Mouse (Mus musculus): ENCODE data around the gene Gprc5a.

Gprc5a gene

DNA sequence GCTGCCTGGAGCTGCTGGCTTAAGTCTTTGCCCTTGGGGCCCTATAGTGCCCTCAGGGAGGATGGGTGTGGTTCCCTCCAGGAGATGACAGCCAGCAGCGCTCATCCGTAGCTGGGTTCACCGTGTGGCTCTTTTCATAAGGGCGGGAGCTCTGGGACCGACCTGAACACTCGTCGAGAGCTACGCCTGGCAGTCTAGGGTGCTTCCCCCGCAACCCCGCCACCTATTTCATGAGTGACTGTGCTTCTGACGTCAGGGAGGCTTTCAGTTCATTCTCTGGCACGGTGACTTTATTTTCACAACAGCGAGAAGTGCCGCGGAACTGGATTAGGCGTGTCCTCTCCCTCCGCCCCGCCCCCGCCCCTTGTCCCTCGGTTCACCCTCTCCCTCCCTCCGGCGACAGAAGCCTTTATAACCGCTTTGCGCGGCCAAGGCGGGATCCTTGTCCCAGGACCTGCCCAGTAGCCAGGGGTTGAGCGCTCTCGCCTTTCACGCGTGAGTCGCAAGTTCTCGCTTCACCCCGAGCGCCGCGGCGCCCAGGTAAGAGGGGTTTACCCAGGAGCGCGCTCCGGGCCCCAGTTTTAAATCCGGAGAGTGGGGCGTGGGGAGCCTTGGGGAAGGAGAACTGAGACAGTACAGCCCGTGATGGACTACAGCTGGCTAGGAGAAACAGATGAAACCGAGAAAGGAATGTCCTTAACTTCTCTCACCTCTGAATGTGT, at the start of gene Gprc5a:
TSS of gene Gprc5a (plus strand) at position 416 of the 722 bp plus-strand sequence.
- peak; percentile 75 for DNase-seq (ENCODE audit: low spot score)

DNA sequence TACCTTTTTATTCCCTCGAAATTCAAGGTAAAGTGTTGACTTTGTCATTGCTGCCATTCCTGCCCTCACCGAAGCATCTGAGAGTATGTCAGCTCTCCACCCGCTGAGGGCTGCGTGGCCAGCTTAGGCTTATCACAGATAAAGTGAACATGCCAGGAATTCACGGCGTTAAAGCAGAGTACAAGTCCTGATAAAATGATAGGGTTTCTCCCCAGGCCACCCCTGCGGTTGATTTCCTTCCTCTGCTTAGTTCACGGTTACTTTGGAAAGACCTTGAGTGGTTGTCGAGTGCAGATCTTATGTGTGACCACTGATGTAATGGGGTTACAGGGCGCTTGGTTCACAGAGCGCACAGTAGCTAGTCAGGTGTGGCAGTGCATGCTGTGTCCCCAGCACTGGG, 48.2 kb upstream of the Gprc5a start:
- no peak for DNase-seq (ENCODE audit: low spot score)

DNA sequence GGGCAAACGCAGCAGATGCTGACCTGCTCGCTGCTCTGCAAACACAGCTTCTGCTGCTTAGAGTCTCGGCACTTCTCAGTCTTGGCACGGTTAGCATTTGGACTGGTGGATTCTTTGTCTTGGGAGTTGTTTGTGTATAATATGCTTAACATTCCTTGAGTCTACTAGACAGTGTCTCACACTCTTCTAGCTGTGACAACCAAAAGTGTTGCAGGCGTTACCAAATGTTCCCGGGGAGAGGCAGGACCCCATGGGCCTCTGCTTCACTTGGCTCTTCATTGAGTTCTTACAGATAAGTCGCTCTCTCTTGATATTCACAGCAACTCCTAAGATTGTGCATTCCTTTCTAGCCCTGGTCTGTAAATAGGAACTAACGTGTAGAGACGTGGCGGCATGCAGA, 45.9 kb upstream of the Gprc5a start:
- no peak for DNase-seq (ENCODE audit: low spot score)

DNA sequence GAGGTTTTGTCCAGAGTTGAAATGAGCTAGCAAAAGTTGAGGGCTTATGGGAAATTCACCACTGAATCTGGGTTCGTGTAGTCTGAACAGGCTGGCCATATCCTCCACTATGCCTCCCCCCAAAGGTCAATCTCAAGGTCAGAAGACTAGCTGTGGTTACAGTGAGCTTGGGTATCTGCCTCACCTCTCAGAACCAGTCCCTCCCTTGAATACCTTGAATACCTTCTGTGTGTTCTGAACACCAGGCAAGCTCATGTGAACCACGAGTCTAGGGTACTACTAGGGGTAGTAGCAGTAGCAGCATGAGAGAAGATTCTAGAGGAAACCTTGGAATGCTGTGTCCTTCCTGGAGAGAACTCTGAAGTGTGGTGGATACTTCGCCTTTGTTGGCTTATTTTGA, 43.8 kb upstream of the Gprc5a start:
- no peak for DNase-seq (ENCODE audit: low spot score)

DNA sequence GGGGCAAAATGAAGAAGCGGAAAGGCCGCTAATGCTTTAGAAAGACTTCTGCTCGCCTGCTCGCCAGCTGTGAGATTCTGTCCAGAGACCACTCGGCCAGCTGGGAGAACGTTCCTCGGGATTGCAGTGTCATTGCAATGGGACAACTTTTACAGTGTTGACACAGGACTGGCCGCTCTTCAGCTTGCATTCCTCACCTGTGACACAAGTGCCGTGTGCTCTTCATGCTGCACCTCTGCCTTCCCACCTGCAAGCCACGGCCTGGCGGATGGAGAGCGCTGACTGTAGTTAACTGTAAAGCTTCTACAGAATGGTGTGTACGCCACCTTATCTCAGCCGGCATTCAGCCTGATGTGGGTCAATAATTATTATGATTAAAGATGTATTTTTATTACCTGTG, 42.1 kb upstream of the Gprc5a start:
- no peak for DNase-seq (ENCODE audit: low spot score)

DNA sequence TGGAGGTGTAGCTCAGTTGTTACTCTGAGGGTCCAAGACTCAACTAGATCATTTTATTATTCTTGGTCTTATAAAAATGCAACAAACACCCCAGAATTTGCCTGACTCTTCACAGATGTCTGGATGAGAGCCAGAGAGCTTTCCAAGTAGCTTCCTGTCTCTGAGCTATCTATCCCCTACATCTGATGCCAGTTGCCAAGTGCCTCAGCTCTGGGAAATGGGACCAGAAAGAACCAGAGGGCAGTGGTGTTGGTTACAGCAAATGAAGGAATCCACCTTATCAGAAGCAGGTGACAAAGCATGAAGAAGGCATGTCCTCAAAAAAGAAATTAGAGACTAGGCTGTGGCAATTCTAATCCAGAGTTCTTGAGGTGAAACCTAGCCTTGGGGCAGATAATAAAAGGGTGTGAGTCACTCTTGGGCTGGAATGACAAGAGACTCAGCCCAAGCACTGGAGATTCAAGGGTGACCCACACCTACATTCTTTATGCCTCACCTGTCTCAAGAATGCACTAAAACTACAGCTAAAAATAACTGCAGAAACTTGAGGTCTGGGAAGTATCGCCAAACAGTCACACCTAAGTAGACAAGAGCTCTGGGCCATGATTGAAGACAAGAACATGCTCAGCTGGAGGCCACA, 40.5 kb upstream of the Gprc5a start:
- no peak for DNase-seq (ENCODE audit: low spot score)

DNA sequence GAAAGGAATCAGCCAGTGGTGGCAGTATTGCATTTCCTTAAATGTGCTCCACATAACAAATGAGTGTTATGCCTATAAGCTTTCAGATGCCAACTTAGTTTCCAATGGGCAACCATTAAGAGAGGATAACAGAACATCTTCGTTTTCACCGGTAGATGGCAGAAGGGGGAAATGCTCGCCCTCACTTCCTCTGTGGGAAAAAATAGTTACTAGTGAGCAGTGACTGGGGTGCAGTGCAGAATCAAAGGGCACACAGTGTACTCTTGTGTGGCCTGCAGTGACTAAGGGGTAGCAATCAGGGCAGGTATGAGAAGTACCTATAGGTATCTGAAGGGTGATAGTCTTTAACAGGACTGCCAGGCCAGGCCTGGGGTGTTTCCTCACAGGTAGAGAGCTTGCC, 39.2 kb upstream of the Gprc5a start:
- peak; percentile 33 for DNase-seq (ENCODE audit: low spot score)

DNA sequence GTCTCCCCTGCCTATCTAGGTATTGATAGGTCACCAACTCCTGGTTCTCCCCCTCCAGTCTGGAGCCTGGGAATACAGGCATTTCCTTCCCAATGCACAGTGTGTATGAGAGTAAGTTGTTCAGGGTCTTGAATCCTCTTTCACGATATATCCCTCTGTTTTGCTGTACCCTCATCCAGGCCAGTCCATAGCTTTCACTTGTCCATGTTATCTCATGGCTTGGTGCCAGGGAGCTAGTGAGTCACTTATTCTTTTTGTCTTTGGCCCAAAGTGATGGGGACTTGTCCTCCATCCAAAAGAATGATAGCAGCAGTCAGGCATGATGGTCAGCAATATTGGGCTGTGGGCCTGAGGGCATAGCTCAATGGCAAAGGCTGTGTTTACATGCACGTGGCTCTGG, 38.7 kb upstream of the Gprc5a start:
- DNase-seq (ENCODE audit: low spot score) = no peak

DNA sequence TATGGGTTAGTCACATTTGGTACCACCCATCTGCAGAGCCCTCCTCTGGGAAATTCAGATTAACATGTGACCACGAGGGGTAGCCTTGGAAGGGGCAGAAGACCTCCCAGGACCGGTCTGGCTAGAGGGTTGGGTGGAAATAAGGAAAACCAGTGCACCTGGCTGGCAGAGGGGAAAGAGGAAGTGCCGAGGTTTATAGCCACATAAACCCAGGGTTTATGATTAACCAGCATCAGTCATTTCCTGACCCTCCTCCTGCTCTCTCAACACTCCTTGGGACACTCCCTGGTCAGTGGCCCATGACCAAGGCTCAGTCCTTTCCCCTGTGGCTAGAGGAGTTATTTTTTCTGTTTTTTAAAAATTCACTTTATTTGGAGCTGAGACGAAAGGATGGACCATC, 36.2 kb upstream of the Gprc5a start:
- DNase-seq (ENCODE audit: low spot score) = no peak

DNA sequence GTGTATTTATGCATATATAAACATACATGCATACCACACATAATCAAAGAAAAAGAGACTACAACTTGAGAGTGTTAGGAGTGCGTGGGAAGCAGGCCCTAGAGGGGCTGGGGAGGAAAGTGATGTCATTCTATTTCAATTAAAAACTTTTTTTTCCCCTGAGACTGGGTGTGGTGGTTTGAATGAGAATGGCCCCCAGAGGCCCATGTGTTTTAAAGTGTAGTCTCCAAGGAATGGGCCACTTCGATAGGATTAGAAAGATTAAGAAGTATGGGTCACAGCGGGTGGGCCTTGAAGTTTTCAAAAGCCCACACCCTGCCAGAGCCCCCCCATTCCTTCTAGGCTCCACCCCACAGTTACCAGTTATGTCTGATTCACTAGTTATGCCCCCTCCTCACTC, 26.8 kb upstream of the Gprc5a start:
- DNase-seq (ENCODE audit: low spot score) = no peak

DNA sequence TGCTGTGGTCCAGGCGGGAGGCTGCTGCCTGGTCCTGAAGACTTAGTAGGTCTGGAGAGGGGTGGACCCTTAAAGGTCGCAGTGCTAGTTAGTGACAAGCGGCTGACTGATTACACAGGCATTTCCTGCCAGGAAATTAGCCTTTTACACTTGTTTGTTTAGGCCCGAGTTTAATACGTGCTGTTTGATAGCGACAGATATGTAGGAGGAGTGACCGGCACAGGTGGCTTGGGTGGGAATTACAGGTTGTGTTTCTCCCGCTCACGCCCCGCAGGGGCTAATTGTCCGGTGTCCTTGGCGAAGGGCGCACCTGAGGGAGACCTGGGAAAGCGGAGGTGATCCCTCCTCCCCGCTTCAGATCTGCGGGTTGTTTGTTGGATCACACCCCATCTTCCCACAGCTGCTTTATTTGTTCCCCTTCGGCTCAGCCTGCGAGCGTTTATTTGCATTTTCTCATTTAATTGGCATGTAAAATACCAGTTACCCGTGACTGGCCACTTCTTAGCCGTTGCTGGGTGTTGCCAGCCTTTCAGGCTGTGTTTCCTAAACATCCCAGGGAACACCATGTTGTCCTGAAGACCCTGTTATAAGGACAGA, 25.1 kb upstream of the Gprc5a start:
- no peak for DNase-seq (ENCODE audit: low spot score)

DNA sequence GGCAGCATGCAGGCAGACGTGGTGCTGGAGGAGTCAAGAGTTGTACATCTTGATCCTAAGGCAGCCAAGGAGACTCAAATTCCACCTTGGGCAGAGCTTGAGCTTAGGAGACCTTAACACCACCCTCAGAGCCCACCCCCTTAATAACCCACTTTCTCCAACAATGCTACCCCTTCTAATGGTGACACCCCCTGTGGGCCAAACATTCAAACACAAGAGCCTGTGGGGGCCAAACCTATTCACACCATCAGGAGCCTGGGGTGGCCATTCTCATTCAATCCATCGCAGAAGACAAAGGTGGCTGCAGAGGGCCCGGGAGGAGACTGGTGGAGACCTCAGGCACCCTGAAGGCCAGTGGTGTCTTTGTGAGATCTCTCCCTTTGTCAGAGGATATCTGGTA, 23.5 kb upstream of the Gprc5a start:
- no peak for DNase-seq (ENCODE audit: low spot score)

DNA sequence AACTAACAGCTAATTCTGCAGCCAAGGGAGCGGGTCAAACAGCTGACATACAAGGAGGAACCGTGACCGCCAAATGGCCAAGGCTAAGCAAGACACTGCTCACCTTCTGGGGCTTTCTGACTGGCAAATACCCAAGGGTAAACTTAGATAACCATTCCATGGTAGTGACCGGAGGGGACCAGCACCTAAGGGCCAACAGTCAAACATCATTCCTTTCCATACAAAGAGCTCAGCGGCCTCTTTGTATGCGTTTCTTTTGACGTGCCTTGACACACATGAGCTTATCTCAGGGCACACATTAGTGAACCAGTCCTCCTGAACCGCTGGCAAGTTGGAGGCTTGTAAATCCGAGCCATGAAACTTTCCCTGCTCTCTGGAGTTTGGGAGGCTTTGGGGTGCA, 18.2 kb upstream of the Gprc5a start:
- DNase-seq (ENCODE audit: low spot score) = no peak

DNA sequence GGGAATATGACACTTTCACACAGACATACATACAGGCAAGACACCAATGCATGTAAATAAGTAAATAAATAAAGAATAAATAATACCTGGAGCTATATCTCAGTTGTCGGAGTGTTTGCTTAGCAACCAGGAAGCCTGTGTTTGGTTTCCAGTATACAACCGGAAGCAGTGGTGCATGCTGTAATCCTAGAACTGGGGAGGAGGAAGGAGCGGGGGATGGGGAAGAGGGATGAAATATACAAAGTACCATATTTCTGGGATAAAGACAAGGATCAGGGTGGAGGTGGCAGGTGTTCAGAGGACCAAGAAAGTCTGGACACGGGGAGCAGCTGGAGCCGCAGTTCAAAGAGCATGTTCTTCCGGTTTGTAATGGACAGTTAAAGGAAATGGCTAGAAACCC, 16.9 kb upstream of the Gprc5a start:
- DNase-seq (ENCODE audit: low spot score) = no peak

DNA sequence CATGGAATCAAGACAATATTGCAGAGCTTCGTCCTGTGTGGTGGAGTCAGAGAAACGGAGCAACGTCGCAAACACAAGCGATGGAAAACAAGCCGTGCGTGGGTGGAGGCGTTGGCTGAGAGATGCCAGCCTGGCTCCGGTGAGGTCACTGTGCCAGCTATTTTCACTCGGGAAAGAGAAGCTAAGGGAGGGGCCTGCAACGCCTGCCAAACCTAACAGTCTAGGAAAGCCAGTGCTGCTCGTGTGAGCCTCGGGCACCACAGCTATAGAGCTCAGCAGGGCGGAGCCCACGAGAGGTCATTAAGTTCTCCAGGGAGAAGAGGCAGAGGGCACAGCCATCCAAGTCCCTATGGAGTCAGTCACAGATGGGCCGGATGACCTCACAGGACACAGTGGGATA, 16.5 kb upstream of the Gprc5a start:
- DNase-seq (ENCODE audit: low spot score) = no peak

DNA sequence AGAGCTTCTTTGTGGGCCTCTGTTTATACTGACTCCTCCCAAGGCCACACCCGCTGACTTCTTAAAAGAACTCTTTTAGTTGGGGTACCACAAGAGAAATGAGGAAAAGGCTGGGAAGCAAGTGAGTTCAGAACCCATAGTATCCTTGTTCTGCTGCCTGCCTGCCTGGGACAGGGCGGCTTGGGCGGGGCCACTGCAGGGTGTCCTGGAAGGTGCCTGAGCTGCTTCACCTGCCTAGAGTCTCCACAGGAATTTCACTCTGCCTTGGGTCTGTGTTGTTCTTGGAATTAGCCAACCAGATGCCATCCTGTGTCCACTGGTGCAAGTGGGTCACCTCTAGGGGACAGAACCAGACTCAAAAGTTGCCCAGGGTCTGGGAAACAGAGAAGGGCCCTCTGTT, 11.7 kb upstream of the Gprc5a start:
- no peak for DNase-seq (ENCODE audit: low spot score)

DNA sequence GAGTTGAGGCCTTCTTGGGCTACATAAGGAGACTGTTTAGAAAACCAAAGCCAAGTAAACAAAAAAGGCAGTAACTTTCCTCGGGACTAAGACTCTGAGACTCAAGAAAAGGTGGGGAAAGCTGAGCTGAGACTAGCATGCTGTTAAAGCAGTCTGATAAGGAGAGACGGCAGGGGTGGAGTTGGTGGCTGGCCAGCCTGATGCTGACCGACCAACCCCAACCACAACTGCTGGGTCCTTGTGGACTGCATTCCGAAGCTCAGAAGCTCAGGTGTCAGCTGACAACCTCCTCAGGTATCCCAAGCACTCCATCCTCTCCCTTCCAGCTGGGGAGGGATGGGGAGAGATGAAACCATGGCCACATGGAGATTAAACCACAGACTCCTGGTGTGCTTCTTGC, 9.6 kb upstream of the Gprc5a start:
- no peak for DNase-seq (ENCODE audit: low spot score)

DNA sequence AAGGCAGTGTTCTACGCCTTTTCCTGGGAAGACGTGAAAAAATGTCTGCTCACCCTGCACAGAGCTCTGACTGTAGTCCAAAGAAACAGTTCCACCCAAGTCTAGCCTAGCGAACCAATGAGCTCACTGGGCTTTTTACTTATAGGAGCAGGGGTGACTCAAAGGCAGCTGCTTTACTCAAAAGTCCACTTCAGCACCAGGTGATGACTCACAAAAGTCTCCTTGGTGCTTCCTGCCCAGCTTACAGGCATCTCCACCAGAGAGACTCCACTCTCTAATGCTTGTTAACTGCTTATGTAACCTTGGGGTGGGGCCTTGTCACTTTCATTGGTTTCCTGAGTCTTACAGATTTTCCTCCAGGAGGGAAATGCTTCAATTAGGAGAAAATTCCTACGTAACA, 4.7 kb upstream of the Gprc5a start:
- DNase-seq (ENCODE audit: low spot score) = no peak

DNA sequence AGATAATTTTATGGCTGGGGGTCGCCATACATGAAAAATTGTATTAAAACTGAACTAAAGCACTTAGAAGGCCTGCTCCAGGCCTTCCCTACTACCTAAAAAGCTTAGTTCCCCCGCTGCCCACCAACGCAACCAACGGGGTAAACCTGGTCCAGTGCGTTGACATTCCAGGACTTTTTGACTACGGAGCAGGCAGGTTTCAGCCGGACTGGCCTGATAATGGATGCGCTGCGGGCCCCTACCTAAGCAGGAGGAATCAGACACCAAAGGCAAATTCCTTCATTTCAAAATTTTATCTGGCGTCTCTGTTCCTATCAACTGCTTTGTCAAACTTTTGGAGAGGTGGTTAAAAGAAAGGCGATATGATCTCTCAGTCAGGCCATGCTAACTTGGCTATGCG, 830 bp upstream of the Gprc5a start:
- DNase-seq (ENCODE audit: low spot score) = no peak

DNA sequence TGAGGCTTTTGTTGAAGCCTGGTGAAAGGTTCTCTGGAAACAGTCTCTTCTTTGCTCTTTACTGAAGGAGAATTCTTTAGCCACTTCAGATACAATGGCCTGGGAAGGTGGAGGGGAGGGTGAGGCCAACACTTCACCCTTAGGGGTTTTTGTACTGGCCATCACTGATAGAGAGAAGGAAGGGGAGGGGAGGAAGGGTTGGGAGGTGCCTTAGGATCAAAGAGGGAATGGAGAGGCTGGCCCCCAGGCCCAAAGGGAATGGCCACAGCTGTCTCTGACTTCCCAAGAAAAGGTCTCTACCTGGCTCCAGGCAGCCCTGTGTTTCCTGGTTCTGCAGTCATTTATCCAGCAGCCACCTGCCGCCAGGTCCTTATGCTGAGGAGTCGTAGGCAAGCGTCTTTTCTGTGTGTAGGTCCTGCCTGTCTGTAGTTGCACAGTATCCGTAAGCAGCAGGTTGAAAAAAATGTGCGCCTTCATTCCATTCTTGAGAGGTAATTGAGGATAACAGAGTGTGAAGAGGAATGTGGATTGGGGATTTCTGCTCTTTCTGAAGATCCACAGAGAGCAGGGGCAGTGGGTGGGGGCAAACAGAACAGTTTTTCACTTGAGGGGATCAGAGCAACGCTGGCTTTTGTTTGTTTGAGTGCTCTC, 1.5 kb downstream of the Gprc5a start:
- no peak for DNase-seq (ENCODE audit: low spot score)

DNA sequence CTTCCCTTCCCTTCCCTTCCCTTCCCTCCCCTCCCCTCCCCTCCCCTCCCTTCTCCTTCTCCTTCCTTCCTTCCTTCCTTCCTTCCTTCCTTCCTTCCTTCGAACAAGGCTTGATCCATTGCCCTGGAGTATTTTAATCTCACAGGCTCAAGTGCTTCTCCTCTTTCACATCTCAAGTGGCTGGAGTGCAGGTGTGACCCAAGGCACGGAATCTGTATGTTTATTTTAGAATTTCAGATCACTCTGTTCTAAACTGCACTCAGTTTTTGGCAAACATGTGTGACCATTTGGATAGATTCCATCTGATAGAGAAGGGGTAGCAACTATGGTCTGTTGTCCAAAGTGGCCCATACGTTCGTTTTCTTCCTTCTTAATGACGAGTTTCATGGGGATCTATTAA, 2.8 kb downstream of the Gprc5a start:
- DNase-seq (ENCODE audit: low spot score) = no peak

DNA sequence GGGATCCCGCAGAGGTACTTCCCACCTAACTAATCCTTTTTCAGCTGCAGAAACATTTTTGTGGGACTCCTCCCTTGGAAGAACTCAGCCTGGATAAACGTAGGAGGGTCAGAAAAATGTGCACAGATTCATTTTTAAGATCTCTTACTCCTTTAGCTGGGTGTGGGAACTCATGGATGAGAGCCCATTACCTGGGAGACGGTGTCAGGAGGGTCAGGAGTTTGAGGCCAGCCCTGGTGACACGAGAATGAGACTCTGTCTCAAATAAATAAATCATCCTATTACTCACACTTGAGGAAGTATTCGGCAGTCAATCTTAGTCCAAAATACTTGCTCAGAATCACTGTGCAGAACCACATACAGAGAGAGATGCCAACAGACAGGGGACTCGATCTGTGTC, 4.4 kb downstream of the Gprc5a start:
- DNase-seq (ENCODE audit: low spot score) = no peak

DNA sequence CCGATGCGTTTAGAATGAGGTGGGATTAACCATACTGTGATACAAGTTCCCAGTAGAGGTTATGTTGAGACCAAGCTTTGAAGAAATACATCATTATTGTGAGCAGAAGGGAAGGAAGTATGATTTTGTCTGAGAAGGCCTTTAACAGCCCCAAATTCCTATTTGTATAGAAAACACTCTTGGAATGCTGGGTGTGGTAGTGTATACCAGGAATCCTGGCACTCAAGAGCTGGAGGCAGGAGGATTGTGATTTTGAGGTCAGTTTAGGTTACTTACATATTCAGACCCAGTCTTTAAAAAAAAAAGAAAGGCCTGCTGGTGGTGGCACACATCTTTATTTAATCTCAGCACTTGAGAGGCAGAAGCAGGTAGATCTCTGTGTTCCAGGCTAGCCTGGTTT, 4.9 kb downstream of the Gprc5a start:
- no peak for DNase-seq (ENCODE audit: low spot score)
